Mouse (Mus musculus) megakaryocyte, embryonic 14.5 days (primary cell): ENCODE measurements around the gene Zfp526.

Experiments used
- FLI1 ChIP-seq: IDR thresholded peaks from 2 replicates; pipeline ENCODE4 v1.6.1; 2012; ENCODE audit warnings: low read length, inconsistent platforms, mixed read lengths
- GATA1 ChIP-seq: IDR thresholded peaks from 3 replicates; pipeline ENCODE4 v1.6.1; 2012; ENCODE audit warnings: mixed read lengths, low read length, inconsistent platforms, borderline replicate concordance

DNA sequence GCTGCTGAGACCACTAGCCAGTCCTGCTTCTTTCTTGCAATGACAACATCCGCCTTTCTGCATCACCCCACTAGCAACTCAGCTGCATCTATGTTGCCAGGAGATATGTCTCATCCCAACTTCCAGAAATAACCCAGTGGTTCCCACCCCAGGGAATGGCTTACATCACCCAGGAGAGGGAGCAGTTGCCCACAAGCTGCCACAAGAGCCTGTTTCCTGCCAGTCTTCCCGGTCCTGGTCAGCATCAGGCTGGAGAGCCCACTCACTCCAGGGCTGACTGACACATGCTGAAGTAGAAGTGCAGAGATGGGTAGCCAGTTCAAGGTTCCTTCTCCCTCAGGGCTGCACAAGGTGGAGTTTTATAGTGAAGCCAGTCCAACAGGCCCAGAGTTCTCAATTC, 19.8 kb downstream of the Zfp526 start:
- no peak for TF ChIP-seq GATA1
- no peak for TF ChIP-seq FLI1
